Mouse (Mus musculus): Measurements from ENCODE around the gene Polg2. TPM values are rescaled to one million over a fixed set of nuclear protein-coding genes. Genes with fewer than 3 reads are reported as not detected.
"Not testable (repeated sequence)": the region's sequence is repeated elsewhere in the genome, so short reads cannot be mapped to it uniquely, and the experiment has no call there.

The Polg2 gene
- total RNA-seq (2021), result 1 to 10 TPM; 3.3 to 5.3 TPM
- long read RNA-seq, experiment 1, result 0 reads
- long read RNA-seq, experiment 2, partial matches to known transcripts, result 0 of 2 reads
- long read RNA-seq, experiment 2, other reads (novel, unspliced or antisense), result 1 of 2 reads

GRCm38 (mm10) chr11:106779388-106780088 is at the start of gene Polg2:
TSS of gene Polg2 (minus strand) at chr11:106779537.
- DNase-seq (ENCODE audit: low spot score in 2 of 2), result peak; percentile 90 to 93

DNA sequence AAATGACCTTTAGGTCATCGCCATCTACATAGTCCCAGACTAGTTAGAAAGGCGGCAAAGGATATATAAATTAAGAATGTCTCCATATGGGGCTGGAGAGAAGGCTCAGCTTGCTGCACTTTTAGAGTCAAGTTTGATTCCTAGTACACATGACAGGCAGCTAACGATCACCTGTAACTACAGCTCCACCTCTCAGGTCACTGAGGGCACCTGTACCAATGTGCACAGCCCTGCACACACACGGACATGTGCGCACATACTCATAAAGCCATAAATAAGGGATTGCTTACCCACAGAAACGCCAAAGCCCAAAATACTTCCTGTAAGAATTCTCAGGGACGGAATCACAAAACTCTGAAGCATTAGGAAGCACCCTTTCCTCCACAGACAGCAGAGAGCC is 48.7 kb upstream of the Polg2 start:
- no peak for DNase-seq (ENCODE audit: low spot score in 2 of 2)

DNA sequence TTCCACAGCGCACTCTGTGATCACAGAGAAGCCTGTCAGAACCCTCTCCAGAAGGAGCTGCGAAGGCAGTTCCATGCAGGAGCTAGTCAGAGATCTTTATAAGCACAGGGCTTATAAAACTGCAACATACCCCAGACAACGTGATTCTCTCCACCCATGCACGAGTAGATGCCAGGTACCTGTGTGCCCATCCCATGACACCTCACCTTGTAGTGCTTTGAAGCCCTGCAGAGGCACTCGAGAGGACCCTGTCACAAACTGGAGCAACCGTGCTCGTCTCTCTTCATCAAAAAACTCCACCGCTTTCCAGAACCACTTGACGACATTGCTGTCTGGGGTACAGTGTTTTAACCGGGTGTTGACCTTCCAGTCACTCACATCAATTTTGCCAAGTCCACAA is 45.1 kb upstream of the Polg2 start:
- DNase-seq (ENCODE audit: low spot score in 2 of 2), result no peak

DNA sequence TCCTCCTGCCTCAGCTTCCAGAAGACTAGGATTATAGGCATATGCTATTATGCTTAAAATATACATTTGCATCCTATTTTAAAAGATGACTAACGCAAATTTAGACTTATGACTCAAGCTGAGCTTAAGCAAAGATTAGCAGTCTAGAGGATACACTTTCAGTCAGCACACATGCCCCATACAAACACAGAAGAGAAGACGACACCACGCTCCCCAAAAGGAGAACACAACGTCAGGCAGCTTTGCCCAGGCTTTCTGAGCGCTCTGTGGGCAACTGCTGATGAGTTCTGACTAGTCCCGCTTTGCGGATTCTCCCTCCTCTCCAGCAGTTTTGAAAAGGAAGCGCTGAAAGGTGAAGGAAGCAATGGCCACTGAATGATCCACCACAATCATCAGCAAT is 44.4 kb upstream of the Polg2 start:
- DNase-seq (ENCODE audit: low spot score in 2 of 2), result no peak

DNA sequence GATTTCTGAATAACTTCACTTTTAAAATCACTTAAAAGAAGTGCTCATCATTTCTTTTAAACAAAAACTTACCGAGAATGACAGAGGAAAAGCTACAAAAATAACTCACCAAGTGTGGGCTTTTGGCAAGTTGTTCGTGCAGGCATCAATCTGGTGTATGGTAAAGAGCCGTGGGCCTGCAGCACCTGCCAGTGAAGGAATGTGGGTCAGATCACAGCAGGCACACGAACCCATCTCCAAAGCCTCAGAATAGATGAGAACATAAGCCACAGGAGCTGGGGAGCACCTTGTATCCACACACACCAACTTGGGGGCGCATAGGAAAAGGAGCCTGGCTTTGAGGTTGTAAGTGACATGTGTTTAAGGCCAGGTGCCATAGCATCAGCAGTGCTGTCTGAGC is 43.6 kb upstream of the Polg2 start:
- DNase-seq (ENCODE audit: low spot score in 2 of 2), result peak in 1 of 2 experiments; percentile 52

DNA sequence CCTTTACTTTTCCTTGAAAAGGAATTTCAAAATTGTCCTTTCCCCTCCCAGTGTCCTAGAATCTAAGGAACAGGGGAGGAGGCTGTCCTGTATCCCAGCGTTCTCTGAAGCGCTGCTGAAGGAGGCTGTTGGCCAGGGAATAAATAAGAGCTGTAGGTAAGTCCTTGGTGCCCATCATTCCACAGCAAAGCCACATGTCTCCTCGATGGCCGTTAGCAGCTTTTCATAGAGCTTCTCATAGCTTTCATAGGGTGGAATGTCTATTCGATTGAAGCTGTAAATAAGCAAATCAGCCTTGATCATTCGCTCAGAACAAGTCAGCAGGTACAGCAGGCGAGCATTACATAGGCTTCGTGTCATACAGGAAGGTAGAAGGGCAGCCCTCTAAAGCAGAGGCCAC is 43.2 kb upstream of the Polg2 start:
- no peak for DNase-seq (ENCODE audit: low spot score in 2 of 2)

DNA sequence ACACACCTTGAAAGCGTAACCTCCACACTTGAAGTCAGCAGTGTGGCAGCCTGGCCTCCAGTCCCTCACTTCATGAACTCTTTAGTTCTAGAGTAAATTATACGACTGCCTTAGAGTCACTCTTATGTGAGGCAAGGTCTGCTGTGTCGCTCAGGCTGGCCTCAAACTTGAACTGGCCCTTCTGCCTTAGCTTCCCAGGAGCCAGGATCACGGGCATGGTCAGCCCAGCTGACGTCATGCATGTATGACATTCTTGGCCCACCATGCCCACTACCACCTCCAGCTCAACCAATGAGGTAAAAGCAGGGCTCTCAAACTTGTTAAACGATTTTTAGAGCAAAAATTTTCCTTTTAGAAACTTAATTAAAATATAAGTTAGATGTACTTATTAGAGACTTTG is 42.1 kb upstream of the Polg2 start:
- DNase-seq (ENCODE audit: low spot score in 2 of 2), result no peak

- DNase-seq (ENCODE audit: low spot score in 2 of 2), result no peak
These were observed 41.6 kb upstream of the Polg2 start for GRCm38 (mm10) chr11:106820972-106821371.

DNA sequence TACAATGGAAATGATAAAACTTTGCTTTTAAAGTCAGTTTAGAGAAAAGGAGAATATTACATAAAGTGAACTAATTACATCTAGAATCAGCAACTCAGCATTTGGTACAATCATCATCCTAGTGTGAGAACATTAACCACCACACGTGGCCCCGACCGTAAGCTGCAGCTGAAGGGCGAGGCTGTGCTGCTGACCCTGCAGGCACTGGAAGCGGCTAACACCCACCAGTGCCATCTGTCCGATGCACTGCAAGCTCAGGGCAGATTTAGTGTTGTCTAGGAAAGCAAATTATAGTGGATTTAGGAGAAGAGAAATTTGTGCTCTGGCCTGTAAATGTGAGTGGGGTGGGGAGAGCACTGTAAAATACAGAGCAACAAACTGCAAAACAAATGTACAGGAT is 40.9 kb upstream of the Polg2 start:
- no peak for DNase-seq (ENCODE audit: low spot score in 2 of 2)

DNA sequence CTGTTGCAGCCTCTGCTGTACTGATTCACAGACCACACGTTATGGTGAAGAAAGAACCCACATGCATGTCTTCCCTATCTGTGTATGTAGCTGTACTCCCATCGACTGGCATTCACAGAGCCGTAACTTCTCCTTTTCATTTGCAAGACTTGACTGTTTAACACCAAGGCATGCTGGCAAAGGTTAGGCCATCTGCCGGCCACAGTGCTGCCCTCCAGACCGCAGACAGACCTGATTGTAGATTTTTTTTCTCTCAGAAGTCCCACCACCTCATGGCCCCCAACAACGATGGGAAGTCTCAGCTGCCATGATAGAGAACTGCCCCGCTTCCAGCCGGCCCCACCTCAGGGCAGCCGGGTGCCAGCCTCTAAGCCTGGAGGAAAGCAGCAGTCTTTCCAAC is 40.3 kb upstream of the Polg2 start:
- DNase-seq (ENCODE audit: low spot score in 2 of 2), result no peak

GRCm38 (mm10) chr11:106818341-106818740 is 39.0 kb upstream of the Polg2 start:
- no peak for DNase-seq (ENCODE audit: low spot score in 2 of 2)

GRCm38 (mm10) chr11:106817808-106818207 is 38.5 kb upstream of the Polg2 start:
- no peak for DNase-seq (ENCODE audit: low spot score in 2 of 2)

- no peak for DNase-seq (ENCODE audit: low spot score in 2 of 2)
These were observed 37.8 kb upstream of the Polg2 start for GRCm38 (mm10) chr11:106817156-106817555.

- DNase-seq (ENCODE audit: low spot score in 2 of 2), result no peak
These were observed 37.0 kb upstream of the Polg2 start for GRCm38 (mm10) chr11:106816316-106816715.

GRCm38 (mm10) chr11:106815761-106816160 is 36.4 kb upstream of the Polg2 start:
- no peak for DNase-seq (ENCODE audit: low spot score in 2 of 2)

GRCm38 (mm10) chr11:106815331-106815730 is 36.0 kb upstream of the Polg2 start:
- no peak for DNase-seq (ENCODE audit: low spot score in 2 of 2)

DNA sequence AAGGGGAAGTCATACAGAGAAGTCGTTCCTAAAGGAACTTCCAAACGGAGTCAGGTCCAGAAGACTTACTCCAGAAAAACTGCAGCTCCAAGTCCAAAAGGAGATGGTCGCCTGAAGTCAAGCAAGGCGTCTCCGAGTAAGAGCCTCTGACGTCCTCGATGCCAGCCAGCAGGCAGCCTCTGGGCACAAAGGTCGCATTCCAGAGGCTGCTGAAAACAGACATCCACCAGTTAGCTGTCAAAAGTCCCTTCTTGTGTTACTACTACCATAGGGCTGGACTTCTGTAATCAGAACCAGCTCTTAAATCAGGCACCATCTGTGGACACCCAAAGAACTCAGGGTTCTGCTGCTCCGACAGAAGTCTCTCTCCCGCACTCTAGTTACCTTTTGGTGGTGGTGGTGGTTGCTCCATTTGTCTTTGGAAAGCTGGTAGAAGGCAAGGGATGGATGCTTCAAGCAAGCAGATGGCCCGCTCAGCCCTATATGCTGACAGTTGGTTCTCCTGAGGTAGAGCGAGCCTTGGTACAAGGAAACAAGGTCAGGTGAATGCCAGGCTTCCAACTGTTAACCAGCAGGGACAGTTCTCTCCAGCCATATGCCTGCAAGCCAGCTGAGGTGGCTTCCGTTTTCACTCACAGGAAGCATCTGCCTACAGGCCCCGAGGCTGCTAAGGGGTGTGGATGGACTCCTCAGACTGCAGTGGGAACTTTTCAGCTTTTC is 35.4 kb upstream of the Polg2 start:
- no peak for DNase-seq (ENCODE audit: low spot score in 2 of 2)

DNA sequence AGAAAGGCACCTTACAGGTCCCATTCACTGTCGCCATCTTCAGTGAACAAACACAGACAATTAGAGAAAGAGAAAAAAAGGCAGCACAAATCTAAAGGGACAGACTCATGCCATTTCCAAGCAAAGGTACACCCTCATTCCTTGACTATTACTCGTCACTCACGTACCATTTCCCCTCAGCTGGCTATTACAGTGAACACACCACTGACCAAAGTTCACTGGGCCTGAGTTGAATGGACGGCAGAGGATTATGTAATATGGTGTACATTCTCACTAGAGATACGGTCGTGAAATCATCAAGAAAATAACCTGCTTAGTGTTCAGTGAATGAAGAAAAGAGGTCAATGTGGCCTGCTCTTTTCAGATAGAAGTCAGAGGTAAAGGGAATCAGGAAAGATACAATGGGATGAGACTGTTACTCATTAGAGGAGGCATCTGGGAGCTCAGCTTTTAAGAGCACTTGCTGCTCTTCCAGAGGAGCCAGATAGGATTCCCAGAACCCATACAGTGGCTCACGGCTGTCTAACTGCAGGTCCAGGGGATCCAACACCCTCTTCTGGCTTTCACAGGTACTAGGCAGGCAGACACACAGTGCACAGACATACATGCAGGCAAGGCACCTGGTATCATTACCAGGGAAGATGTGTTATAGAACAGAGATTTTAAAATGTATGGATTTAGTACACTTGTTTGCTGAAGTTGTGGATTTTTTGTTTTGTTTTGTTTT is 33.2 kb upstream of the Polg2 start:
- DNase-seq (ENCODE audit: low spot score in 2 of 2), result no peak

DNA sequence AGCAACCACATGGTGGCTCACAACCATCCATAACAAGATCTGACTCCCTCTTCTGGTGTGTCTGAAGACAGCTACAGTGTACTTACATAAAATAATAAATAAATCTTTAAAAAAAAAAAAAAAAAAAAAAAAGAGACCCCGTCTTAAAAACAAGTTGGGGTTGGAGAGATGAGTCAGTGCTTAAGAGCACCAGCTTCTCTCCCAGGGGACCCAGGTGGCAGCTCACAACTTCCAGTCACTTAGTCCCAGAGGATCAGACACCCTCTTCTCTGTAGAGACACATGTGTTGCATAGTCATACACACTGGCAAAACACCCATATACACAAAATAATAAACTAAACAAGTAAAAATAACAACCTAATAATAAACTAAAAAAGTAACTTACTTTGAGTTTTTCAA is 28.1 kb upstream of the Polg2 start:
- DNase-seq (ENCODE audit: low spot score in 2 of 2), result not testable (repeated sequence)

DNA sequence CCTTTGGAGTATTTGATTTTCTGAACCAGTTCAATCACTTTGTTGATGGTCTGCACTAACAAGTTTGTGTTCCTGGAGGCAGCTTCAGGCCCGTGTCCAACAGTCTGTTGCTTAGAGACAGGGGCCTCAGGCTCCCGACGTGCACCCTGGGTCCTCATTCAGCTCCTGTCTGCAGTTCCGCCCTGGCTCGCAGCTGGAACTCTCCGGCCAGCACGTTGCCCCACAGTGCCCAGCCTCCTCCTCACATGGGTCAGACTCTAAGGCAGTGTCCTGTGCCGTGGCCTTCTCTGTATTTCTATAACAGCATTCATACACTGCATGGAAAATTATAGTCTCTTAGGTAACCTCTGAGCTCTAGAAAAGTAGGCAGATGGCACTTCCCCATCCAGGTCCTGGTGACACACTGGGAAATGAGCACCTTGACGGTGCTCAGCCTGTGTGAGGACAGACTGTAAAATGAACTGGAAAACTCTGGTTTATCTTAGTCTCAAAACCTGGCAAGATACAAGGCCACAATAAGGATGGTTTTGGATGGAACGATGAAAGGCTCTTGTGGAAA is 22.8 kb upstream of the Polg2 start:
- DNase-seq (ENCODE audit: low spot score in 2 of 2), result no peak

DNA sequence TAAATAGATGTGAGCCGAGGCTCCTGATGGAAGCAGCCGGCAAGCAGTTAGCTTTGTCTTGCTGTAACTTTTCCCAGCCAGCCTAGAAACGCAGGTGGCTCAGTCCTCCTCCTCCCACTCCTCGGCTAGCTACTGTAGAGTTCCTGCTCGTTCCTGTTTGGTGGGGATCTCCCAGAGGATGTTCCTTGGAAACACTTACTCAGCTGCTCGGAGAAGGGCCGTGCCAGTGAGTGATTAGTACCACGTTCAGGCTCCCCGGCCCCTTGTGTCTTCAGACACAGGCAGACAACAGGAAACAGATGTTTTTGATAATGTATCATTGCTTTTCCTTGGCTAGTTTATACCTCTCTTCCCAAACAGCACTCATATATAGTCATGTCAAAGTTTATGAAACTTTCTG is 16.3 kb upstream of the Polg2 start:
- no peak for DNase-seq (ENCODE audit: low spot score in 2 of 2)

- DNase-seq (ENCODE audit: low spot score in 2 of 2), result no peak
These were observed 14.5 kb upstream of the Polg2 start for GRCm38 (mm10) chr11:106793846-106794245.

Measured in layer of hippocampus, postnatal 14 days (tissue).